Mouse (Mus musculus) ES-E14 (cell line): ENCODE data around the gene Atxn1. TPM values are rescaled to one million over a fixed set of nuclear protein-coding genes. Genes with fewer than 3 reads are reported as not detected.

Experiments used
- DNase-seq: peaks from one replicate; pipeline ENCODE4 v3.0.0-alpha.2; 2013; ENCODE audit warnings: low read depth, low spot score
- H3K27ac ChIP-seq: 2 replicates; pipeline ENCODE4 v1.5.1; 2012; ENCODE audit warnings: low read depth, mild to moderate bottlenecking, low read length, moderate library complexity, mixed read lengths; ENCODE audit not compliant: poor library complexity, insufficient read depth, severe bottlenecking
- H3K36me3 ChIP-seq: 2 replicates; pipeline ENCODE4 v1.6.1; 2012; ENCODE audit warnings: mild to moderate bottlenecking, low read length, moderate library complexity, mixed read lengths; ENCODE audit not compliant: control insufficient read depth, poor library complexity, insufficient read depth, severe bottlenecking
- H3K4me1 ChIP-seq, 2 experiments: fragments of 150-350 bp in 1 of 2; sonication (generic) in 1 of 2; 2 replicates each; pipeline ENCODE4 v1.6.1; 2012; ENCODE audit warnings: low read length in 2 of 2, mild to moderate bottlenecking in 1 of 2, mixed read lengths in 1 of 2; ENCODE audit not compliant: control insufficient read depth in 2 of 2, insufficient read depth in 2 of 2, poor library complexity in 1 of 2
- H3K4me3 ChIP-seq, 2 experiments: fragments of 150-350 bp in 1 of 2; sonication (generic) in 1 of 2; 2 replicates each; pipeline ENCODE4 v1.5.1; 2012; ENCODE audit warnings: low read length in 2 of 2, low read depth in 1 of 2, mild to moderate bottlenecking in 1 of 2, mixed read lengths in 1 of 2; ENCODE audit not compliant: insufficient read depth in 1 of 2, poor library complexity in 1 of 2, severe bottlenecking in 1 of 2
- H3K9ac ChIP-seq: 2 replicates; pipeline ENCODE4 v1.6.1; 2012; ENCODE audit warnings: low read depth, mild to moderate bottlenecking, low read length, mixed read lengths; ENCODE audit not compliant: poor library complexity, insufficient read depth, severe bottlenecking
- H3K9me3 ChIP-seq: fragments of 150-350 bp; sonication (generic); 2 replicates; pipeline ENCODE4 v1.6.1; 2012; ENCODE audit warnings: low read depth, mild to moderate bottlenecking, low read length; ENCODE audit not compliant: control insufficient read depth, insufficient read depth
- CHD2 ChIP-seq: IDR thresholded peaks from 2 replicates; pipeline ENCODE4 v1.6.1; 2014; ENCODE audit warnings: mild to moderate bottlenecking, low read depth, low read length, inconsistent platforms
- HCFC1 ChIP-seq: IDR thresholded peaks from 2 replicates; pipeline ENCODE4 v1.6.1; 2012; ENCODE audit warnings: low read length, inconsistent platforms, borderline replicate concordance; ENCODE audit not compliant: insufficient read depth
- MAFK ChIP-seq: IDR thresholded peaks from 2 replicates; pipeline ENCODE4 v1.6.1; 2014; ENCODE audit warnings: mild to moderate bottlenecking, low read depth, low read length, inconsistent platforms; ENCODE audit not compliant: insufficient read depth
- ZC3H11A ChIP-seq: IDR thresholded peaks from 2 replicates; pipeline ENCODE4 v1.6.1; 2012; ENCODE audit warnings: low read depth, mild to moderate bottlenecking, inconsistent platforms, low read length, borderline replicate concordance
- ZNF384 ChIP-seq: IDR thresholded peaks from 2 replicates; pipeline ENCODE4 v1.6.1; 2012; ENCODE audit warnings: low read depth, low read length, inconsistent platforms
- in situ Hi-C, 2 experiments: fragments of 600-800 bp; cut with MboI; formaldehyde crosslinking; loops; one replicate each; pipeline ENCODE4 v1.15.1; 2025; ENCODE audit warnings: low sequenced_read_pairs in 2 of 2, inconsistent platforms in 1 of 2; ENCODE audit not compliant: unreplicated experiment in 2 of 2
- total RNA-seq: library from RNA; depleted of rRNA; stranded (reverse); fragments of 300-350 nt; gene quantifications from 2 replicates; pipeline ENCODE4 v1.2.3, GENCODE M21; 2012

Atxn1 gene
- total RNA-seq, 1 experiment: 7.8 TPM

DNA sequence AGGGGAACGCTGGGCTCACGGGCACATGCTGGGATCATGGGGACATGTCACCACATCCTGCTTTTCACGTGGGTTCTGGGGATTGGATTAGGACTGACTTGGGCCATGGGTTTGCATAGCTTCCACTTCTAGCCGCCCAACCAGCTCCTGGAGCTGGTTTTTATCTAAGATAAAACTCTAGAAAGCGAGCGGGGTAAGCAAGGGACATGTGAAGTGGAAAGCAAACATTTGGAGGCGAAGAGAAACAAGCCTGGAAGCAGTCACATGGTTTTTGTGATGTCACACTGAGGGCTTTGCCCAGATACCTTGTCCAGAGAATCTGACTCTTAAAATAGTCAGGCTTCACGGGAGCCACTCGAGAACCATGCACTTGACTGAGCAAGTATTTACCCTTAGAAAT lies 427.7 kb downstream of the Atxn1 start:
- Histone ChIP-seq H3K9me3 (no peaks in the 10 kb centered on the region), H3K4me1 (no peaks in the 10 kb centered on the region), H3K9ac (no peak overlapping the region), H3K27ac (no peak overlapping the region), H3K4me3 (no peak overlapping the region), H3K36me3 (no peaks in the 10 kb centered on the region; the same call in 1 of the 2 replicates)
- in situ Hi-C loops: no loop called here
- TF ChIP-seq ZNF384 (no peak), CHD2 (no peak), MAFK (no peak), HCFC1 (no peak)
- no peak for DNase-seq

DNA sequence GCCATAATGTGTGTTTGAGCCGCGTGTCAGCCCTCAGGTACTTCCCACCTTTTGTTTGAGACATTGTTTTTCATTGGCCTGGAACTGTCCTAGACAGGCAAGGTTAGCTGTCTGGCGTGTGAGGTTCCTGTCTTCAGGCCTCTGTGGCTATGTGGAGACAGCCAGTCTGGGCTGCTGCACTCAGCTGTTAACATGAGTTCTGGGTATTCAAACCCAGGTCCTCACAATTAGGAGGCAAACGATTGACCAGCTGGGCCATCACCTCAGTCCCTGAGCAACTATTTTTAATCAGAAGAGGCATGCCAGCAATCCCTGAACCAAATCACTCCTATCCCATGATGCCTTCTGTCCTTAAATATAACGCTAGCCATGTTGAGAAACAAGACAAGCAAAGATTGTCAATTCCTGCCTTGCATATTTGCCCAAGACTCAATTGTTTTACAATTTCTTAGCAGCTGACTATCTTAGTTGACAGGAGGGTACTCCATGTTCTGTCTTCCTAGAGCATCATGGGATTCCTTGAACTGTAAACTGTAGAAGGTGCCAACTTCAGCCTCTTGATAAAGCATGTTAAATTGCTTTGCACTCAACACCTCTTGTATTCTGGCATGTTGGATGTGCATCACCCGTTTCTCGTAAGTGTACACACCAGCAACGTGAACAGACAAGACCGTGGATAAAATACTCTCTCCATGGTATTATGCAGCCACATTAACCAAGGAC lies 428.9 kb downstream of the Atxn1 start:
- TF ChIP-seq ZNF384 (no peak), HCFC1 (no peak), MAFK (no peak)
- H3K9me3 ChIP-seq: no peaks in the 10 kb centered on the region
- no peaks in the 10 kb centered on the region; the same call in 1 of the 2 replicates for H3K36me3 ChIP-seq
- H3K9ac ChIP-seq: no peak overlapping the region
- in situ Hi-C loops: no loop called here
- no peak for DNase-seq
- no peak overlapping the region for H3K4me3 ChIP-seq
- no peaks in the 10 kb centered on the region for H3K4me1 ChIP-seq
- no peak overlapping the region for H3K27ac ChIP-seq

DNA sequence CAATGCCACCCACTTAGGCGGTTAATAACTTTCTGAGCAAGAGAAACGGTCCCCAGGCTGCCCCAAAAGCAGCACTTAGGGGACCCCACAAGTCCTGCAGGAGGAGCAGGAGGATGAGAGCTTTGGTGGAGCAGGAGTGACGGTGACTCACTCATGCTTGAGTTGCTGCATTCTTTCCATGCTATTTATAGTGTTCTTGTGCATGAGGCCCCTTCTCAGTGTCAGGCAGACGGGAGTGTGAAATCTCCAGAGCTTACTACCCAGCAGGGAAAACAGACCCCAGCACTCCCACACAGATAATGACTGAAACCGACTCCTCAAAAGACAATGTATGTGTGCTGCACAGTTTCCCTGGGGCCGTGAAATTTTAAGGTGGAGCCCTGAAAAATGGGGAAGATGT lies 434.1 kb downstream of the Atxn1 start:
- H3K4me1 ChIP-seq: no peaks in the 10 kb centered on the region
- H3K36me3 ChIP-seq: no peaks in the 10 kb centered on the region; the same call in 1 of the 2 replicates
- in situ Hi-C loops: no loop called here
- H3K27ac ChIP-seq: no peak overlapping the region
- no peak for DNase-seq
- H3K4me3 ChIP-seq: no peak overlapping the region
- H3K9ac ChIP-seq: no peak overlapping the region
- TF ChIP-seq MAFK (no peak), HCFC1 (no peak), ZNF384 (no peak), ZC3H11A (no peak), CHD2 (no peak)
- H3K9me3 ChIP-seq: no peaks in the 10 kb centered on the region

DNA sequence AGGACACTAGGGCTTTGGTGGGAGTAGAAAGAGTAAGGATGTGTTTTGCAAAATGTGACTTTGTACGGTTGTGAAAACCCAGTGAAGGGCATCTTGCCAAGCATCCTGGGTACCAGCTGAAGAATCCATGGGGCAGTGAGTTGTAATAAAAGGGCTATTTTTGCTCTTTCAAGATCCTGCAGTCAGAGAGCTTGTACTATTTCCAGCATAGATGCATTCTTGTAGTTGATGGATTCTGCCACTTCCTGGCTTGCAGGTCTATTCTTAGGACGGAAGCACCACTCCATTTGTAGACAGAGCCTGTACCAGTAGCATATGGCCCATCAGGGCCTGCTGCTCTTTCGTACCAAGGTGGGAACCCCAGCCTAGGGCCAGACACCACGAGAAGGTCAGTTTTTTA lies 436.0 kb downstream of the Atxn1 start:
- no peak for DNase-seq
- TF ChIP-seq ZC3H11A (no peak), ZNF384 (no peak), HCFC1 (no peak), MAFK (no peak), CHD2 (no peak)
- H3K36me3 ChIP-seq: no peaks in the 10 kb centered on the region; the same call in 1 of the 2 replicates
- no peak overlapping the region for H3K9ac ChIP-seq
- in situ Hi-C loops: no loop called here
- no peak overlapping the region for H3K4me3 ChIP-seq
- H3K4me1 ChIP-seq: no peaks in the 10 kb centered on the region
- no peaks in the 10 kb centered on the region for H3K9me3 ChIP-seq
- H3K27ac ChIP-seq: no peak overlapping the region
